Mouse (Mus musculus) stomach, embryonic 16.5 days (tissue): ENCODE measurements around the gene Zfp784. TPM values are rescaled to one million over a fixed set of nuclear protein-coding genes. Genes with fewer than 3 reads are reported as not detected.

Source experiments
- ATAC-seq: fragments of 200-750 bp; cut with Nextera tagmentation; 2 replicates; pipeline ENCODE4 v1.8.0; 2017; ENCODE audit warnings: moderate number of reproducible peaks, moderate TSS enrichment; ENCODE audit not compliant: insufficient read depth, low FRiP score
- H3K27ac ChIP-seq: fragments of 300-500 bp; sonication (generic); 2 replicates; pipeline ENCODE4 v1.5.1; 2014; ENCODE audit warnings: low read length
- H3K27me3 ChIP-seq: fragments of 300-500 bp; sonication (generic); 2 replicates; pipeline ENCODE4 v1.6.1; 2014; ENCODE audit warnings: low read length, control low read depth, mixed read lengths; ENCODE audit not compliant: control insufficient read depth, insufficient read depth
- H3K36me3 ChIP-seq: fragments of 300-500 bp; sonication (generic); 2 replicates; pipeline ENCODE4 v1.6.1; 2014; ENCODE audit warnings: low read length; ENCODE audit not compliant: control insufficient read depth, insufficient read depth
- H3K4me1 ChIP-seq: fragments of 300-500 bp; sonication (generic); 2 replicates; pipeline ENCODE4 v1.6.1; 2014; ENCODE audit warnings: low read length, control low read depth, mixed read lengths; ENCODE audit not compliant: control insufficient read depth, insufficient read depth
- H3K4me2 ChIP-seq: fragments of 300-500 bp; sonication (generic); 2 replicates; pipeline ENCODE4 v1.6.1; 2014; ENCODE audit warnings: low read depth, low read length, mixed read lengths
- H3K4me3 ChIP-seq: fragments of 300-500 bp; sonication (generic); replicated peaks from 2 replicates; pipeline ENCODE4 v1.5.1; 2014; ENCODE audit warnings: mild to moderate bottlenecking, low read length
- H3K9ac ChIP-seq: fragments of 300-500 bp; sonication (generic); 2 replicates; pipeline ENCODE4 v1.6.1; 2014; ENCODE audit warnings: low read length
- H3K9me3 ChIP-seq: fragments of 300-500 bp; sonication (generic); replicated peaks from 2 replicates; pipeline ENCODE4 v1.6.1; 2016; ENCODE audit warnings: low read length, control low read depth; ENCODE audit not compliant: control insufficient read depth
- WGBS: fragments of 180-500 bp; shearing (Covaris S2); extraction: QIAGEN DNeasy Blood & Tissue Kit; methylation state at CpG from one replicate; pipeline ENCODE4 v1.1.7; 2014; 5-methylcytosine and 5-hydroxymethylcytosine counted together
- polyA plus RNA-seq: library from polyadenylated mRNA; unstranded; fragments of >200 nt; fragmentation: Nextera tagmentation; extraction: Ambion mirVana; gene quantifications from 2 replicates; pipeline ENCODE4 v1.2.1, GENCODE M21; 2015

Zfp784 gene
- polyA plus RNA-seq, 1 experiment from 2014 or later = 5.9 TPM

DNA sequence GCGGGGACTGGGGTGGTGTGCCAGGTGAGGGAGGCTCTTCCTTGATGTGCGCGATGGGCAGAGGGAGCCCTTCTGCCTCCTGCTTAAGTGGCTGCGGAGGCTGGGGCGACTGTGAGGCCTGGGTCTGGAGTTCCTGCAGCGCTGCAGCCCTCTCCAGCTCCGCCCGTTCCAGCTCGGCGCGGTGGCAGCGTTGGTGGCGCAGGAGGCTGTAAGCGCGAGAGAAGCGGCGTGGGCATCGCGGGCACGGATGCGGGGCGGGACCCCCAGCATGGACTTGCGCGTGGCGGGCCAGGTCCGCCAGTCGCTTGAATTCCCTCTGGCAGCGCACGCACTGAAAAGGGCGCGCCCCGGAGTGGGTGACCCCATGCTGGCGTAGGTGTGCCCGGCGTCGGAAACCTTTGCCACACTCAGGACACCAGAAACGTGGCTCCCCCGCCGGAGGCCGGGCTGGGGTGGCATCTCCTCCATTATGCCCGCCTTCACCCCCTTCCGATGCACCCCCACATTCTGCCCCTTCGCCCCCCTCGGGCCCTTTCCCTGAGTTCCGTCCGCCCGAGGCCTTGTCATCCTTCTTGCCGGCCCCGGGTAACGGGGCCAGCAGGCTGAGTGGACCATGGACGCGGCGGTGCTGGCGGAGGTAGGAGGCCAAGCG is 44.8 kb downstream of the Zfp784 start:
- Histone ChIP-seq H3K4me2 (no peak overlapping the region), H3K27me3 (no peaks in the 10 kb centered on the region), H3K36me3 (peaks cover 15% of the 10 kb centered on the region), H3K4me3 (no peak overlapping the region), H3K27ac (no peak overlapping the region), H3K9me3 (peaks cover 4% of the 10 kb centered on the region; the same call in 1 of the 2 replicates), H3K9ac (no peak overlapping the region), H3K4me1 (peaks cover 16% of the 10 kb centered on the region)
- 55% methylated on average over 54 of the region's 55 CpGs for WGBS
- ATAC-seq = no peak

DNA sequence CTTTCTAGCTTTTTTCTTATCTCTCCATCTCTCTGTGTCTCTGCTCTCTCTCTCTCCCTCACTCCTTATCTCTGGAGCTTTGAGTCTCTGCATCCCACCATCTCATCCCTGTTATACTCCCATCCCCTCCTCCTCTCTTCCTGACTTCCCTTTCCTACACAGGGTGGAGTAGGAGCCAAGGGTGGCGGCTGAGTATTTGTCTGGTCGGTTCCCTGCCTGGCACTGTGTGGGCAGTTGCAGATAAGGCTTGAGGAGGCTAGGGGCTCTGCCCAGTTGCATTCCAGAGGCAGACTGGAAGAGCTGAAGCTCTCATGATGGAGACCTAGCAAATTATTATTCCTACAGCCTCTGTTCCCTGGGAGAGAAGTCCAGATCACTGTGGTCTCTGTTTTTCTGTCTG is 50.0 kb downstream of the Zfp784 start:
- H3K9me3 ChIP-seq = no peaks in the 10 kb centered on the region; the same call in 1 of the 2 replicates
- WGBS = 54% methylated on average over 2 of the region's 2 CpGs
- no peak overlapping the region for H3K27ac ChIP-seq
- H3K9ac ChIP-seq = no peak overlapping the region
- H3K4me2 ChIP-seq = no peak overlapping the region
- H3K4me1 ChIP-seq = no peaks in the 10 kb centered on the region
- no peak overlapping the region for H3K4me3 ChIP-seq
- H3K27me3 ChIP-seq = no peaks in the 10 kb centered on the region
- ATAC-seq = no peak
- peaks cover 3% of the 10 kb centered on the region for H3K36me3 ChIP-seq

Other genes starting within 250 kb of the Zfp784 start
- 21.2 and 21.7 TPM in 2 replicates for gene Tmem238, start 248.8 kb downstream of the Zfp784 start, polyA plus RNA-seq
- gene Rpl28, start 245.6 kb downstream of the Zfp784 start, polyA plus RNA-seq = 255 and 322 TPM in 2 replicates
- 204 and 212 TPM in 2 replicates for gene Ube2s, start 225.9 kb downstream of the Zfp784 start, polyA plus RNA-seq
- gene Shisa7, start 193.8 kb downstream of the Zfp784 start, polyA plus RNA-seq = 0.26 and 0.49 TPM in 2 replicates
- gene Isoc2b, start 168.2 kb downstream of the Zfp784 start, polyA plus RNA-seq = 16.7 and 17.6 TPM in 2 replicates
- gene Isoc2a, start 161.3 kb downstream of the Zfp784 start, polyA plus RNA-seq = 1.1 and 1.5 TPM in 2 replicates
- 0.10 TPM in 1 of 2 replicates, not detected in the other for gene Gm36210, start 131.9 kb downstream of the Zfp784 start, polyA plus RNA-seq
- gene Zfp628, start 123.2 kb downstream of the Zfp784 start, polyA plus RNA-seq = 2.1 and 2.3 TPM in 2 replicates
- gene Nat14, start 116.4 kb downstream of the Zfp784 start, polyA plus RNA-seq = 3.0 and 4.0 TPM in 2 replicates
- 3.4 and 3.5 TPM in 2 replicates for gene Ssc5d, start 112.7 kb downstream of the Zfp784 start, polyA plus RNA-seq
- gene Sbk2, start 74.0 kb downstream of the Zfp784 start, polyA plus RNA-seq = 0.26 and 0.47 TPM in 2 replicates
- 0.11 TPM in 1 of 2 replicates, not detected in the other for gene Sbk3, start 67.3 kb downstream of the Zfp784 start, polyA plus RNA-seq
- gene Zfp579, start 42.3 kb downstream of the Zfp784 start, polyA plus RNA-seq = 23.0 and 26.5 TPM in 2 replicates
- gene Zfp524, start 24.0 kb downstream of the Zfp784 start, polyA plus RNA-seq = 17.2 and 17.5 TPM in 2 replicates
- gene Fiz1, start 23.7 kb downstream of the Zfp784 start, polyA plus RNA-seq = 18.9 and 22.6 TPM in 2 replicates
- 0.99 and 1.3 TPM in 2 replicates for gene Gm44973, start 22.9 kb downstream of the Zfp784 start, polyA plus RNA-seq
- 3.7 and 4.1 TPM in 2 replicates for gene Zfp865, start 18.1 kb downstream of the Zfp784 start, polyA plus RNA-seq
- 20.6 and 21.9 TPM in 2 replicates for gene Ccdc106, start 17.9 kb downstream of the Zfp784 start, polyA plus RNA-seq
- not detected in 2 replicates for gene 4632433K11Rik, start 4.3 kb downstream of the Zfp784 start, polyA plus RNA-seq
- gene Zfp580, start 13.1 kb upstream of the Zfp784 start, polyA plus RNA-seq = 19.2 and 20.2 TPM in 2 replicates
- 76.3 and 81.1 TPM in 2 replicates for gene U2af2, start 23.7 kb upstream of the Zfp784 start, polyA plus RNA-seq
- 50.2 and 50.4 TPM in 2 replicates for gene Epn1, start 41.8 kb upstream of the Zfp784 start, polyA plus RNA-seq
- not detected in 2 replicates for gene Rfpl4, start 78.5 kb upstream of the Zfp784 start, polyA plus RNA-seq
- gene Rasl2-9, start 87.5 kb upstream of the Zfp784 start, polyA plus RNA-seq = 0.40 and 0.54 TPM in 2 replicates
- not detected in 2 replicates for gene Vmn1r55, start 111.2 kb upstream of the Zfp784 start, polyA plus RNA-seq
- not detected in 2 replicates for gene Vmn1r56, start 158.3 kb upstream of the Zfp784 start, polyA plus RNA-seq
- not detected in 2 replicates for gene Vmn1r57, start 180.0 kb upstream of the Zfp784 start, polyA plus RNA-seq